Mouse (Mus musculus) kidney, adult 2 months (tissue): ENCODE data around the gene Zfp677. TPM values are rescaled to one million over a fixed set of nuclear protein-coding genes. Genes with fewer than 3 reads are reported as not detected.

Experiments used
- polyA plus RNA-seq: library from polyadenylated mRNA; depleted of rRNA; stranded (reverse); fragments of >200 nt; gene quantifications from 2 replicates; pipeline ENCODE4 v1.2.3, GENCODE M21; 2012; rRNA removed

Gene Zfp677
- polyA plus RNA-seq, 1 experiment, result 0.42 TPM

Other genes starting within 250 kb of the Zfp677 start
- gene Vmn1r234, start 157.7 kb upstream of the Zfp677 start, polyA plus RNA-seq, result not detected in 2 replicates
- not detected in 2 replicates for gene Vmn1r235, start 127.3 kb upstream of the Zfp677 start, polyA plus RNA-seq
- not detected in 2 replicates for gene Vmn1r236, start 100.8 kb upstream of the Zfp677 start, polyA plus RNA-seq
- gene Vmn1r237, start 71.9 kb upstream of the Zfp677 start, polyA plus RNA-seq, result not detected in 2 replicates
- 0.76 and 0.80 TPM in 2 replicates for gene Zfp54, start 39.5 kb downstream of the Zfp677 start, polyA plus RNA-seq
- 0.64 and 1.1 TPM in 2 replicates for gene Zfp51, start 66.6 kb downstream of the Zfp677 start, polyA plus RNA-seq
- gene Zfp53, start 105.2 kb downstream of the Zfp677 start, polyA plus RNA-seq, result 1.0 and 1.2 TPM in 2 replicates
- gene Zfp52, start 151.8 kb downstream of the Zfp677 start, polyA plus RNA-seq, result 0.39 and 0.81 TPM in 2 replicates
- 0.94 and 1.5 TPM in 2 replicates for gene Zfp948, start 183.3 kb downstream of the Zfp677 start, polyA plus RNA-seq